Mouse (Mus musculus): ENCODE measurements around the gene Flrt1.

DNA sequence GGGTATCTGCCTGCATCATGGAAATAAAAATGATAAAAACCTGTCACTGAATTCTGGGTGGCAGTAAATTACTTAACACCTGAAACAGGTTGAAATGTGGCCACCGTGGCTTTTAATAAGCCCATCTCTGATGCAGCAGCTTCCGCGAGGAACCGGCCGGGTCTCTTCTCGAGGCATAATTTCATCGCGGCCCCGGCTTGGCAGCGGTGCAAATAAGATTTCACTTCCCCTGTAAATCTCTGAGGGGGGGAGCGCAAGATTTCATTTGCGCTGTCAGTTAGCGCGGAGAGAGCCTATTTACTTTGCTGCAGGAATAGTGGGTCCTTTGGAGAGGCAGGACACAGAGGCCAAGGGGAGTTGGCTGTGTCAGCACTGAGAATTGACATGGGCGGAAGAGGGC, 20.8 kb downstream of the Flrt1 start:
- TF ChIP-seq POLR2A (IDR thresholded peaks at IDR 0.05; ENCODE audit: borderline replicate concordance, control insufficient read depth, low read depth, low read length) (no peak), CTCF (IDR thresholded peaks at IDR 0.05; ENCODE audit: control insufficient read depth, insufficient read depth, low read length) (no peak)

All from bone marrow, adult 2 months (tissue).